Mouse (Mus musculus) kidney, embryonic 14.5 days (tissue): ENCODE measurements around the gene Gp2. TPM values are rescaled to one million over a fixed set of nuclear protein-coding genes. Genes with fewer than 3 reads are reported as not detected.

ENCODE experiments used
- ATAC-seq: fragments of 200-750 bp; cut with Nextera tagmentation; 2 replicates; pipeline ENCODE4 v1.8.0; 2017; ENCODE audit warnings: moderate number of reproducible peaks, mild to moderate bottlenecking, moderate TSS enrichment, moderate library complexity; ENCODE audit not compliant: low FRiP score, low TSS enrichment
- H3K27ac ChIP-seq: fragments of 300-500 bp; sonication (generic); 2 replicates; pipeline ENCODE4 v1.5.1; 2014; ENCODE audit warnings: low read depth, mild to moderate bottlenecking, low read length, moderate library complexity, mixed read lengths
- H3K27me3 ChIP-seq: fragments of 300-500 bp; sonication (generic); 2 replicates; pipeline ENCODE4 v1.6.1; 2014; ENCODE audit warnings: mild to moderate bottlenecking, low read length; ENCODE audit not compliant: control insufficient read depth, insufficient read depth
- H3K36me3 ChIP-seq: fragments of 300-500 bp; sonication (generic); 2 replicates; pipeline ENCODE4 v1.6.1; 2014; ENCODE audit warnings: low read length, mixed read lengths; ENCODE audit not compliant: control insufficient read depth, insufficient read depth
- H3K4me1 ChIP-seq: fragments of 300-500 bp; sonication (generic); 2 replicates; pipeline ENCODE4 v1.6.1; 2014; ENCODE audit warnings: low read length, mixed read lengths; ENCODE audit not compliant: control insufficient read depth, insufficient read depth
- H3K4me2 ChIP-seq: fragments of 300-500 bp; sonication (generic); replicated peaks from 2 replicates; pipeline ENCODE4 v1.6.1; 2014; ENCODE audit warnings: low read depth, mild to moderate bottlenecking, low read length
- H3K4me3 ChIP-seq: fragments of 300-500 bp; sonication (generic); 2 replicates; pipeline ENCODE4 v1.5.1; 2014; ENCODE audit warnings: mild to moderate bottlenecking, low read length
- H3K9ac ChIP-seq: fragments of 300-500 bp; sonication (generic); 2 replicates; pipeline ENCODE4 v1.6.1; 2014; ENCODE audit warnings: low read depth, mild to moderate bottlenecking, low read length, moderate library complexity
- H3K9me3 ChIP-seq: fragments of 300-500 bp; sonication (generic); 2 replicates; pipeline ENCODE4 v1.6.1; 2016; ENCODE audit warnings: low read length; ENCODE audit not compliant: control insufficient read depth
- WGBS: fragments of 180-500 bp; shearing (Covaris S2); extraction: QIAGEN DNeasy Blood & Tissue Kit; methylation state at CpG from one replicate; pipeline ENCODE4 v1.1.7; 2014; 5-methylcytosine and 5-hydroxymethylcytosine counted together
- polyA plus RNA-seq: library from polyadenylated mRNA; unstranded; fragments of >200 nt; fragmentation: Nextera tagmentation; extraction: Ambion mirVana; gene quantifications from 2 replicates; pipeline ENCODE4 v1.2.1, GENCODE M21; 2014

The Gp2 gene
- polyA plus RNA-seq, 1 experiment from 2014 or later: not detected

DNA sequence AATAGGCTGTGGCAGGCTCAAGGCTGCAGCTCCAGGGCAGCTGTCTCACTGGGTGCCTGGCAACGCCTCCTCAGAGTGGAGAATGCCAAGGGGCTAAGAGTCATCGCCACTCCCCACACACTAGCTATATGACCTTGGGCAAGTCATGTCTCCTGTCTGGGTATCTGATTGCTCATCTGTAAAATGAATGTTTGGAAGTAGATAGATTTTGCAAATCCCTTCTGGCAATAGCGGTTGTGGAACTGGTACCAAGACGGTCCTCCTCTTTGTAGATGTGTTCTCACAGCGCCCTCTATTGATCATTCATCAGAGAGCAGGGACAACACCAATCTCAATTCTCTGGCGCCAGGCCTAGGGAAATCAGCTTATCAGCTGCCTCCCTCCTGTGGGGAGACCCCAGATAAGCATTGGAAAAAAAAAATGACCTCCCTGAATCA is 31.9 kb downstream of the Gp2 start:
- Histone ChIP-seq H3K9me3 (no peaks in the 10 kb centered on the region), H3K27ac (no peak overlapping the region), H3K4me3 (no peak overlapping the region), H3K4me2 (no peak overlapping the region), H3K27me3 (no peaks in the 10 kb centered on the region), H3K4me1 (no peaks in the 10 kb centered on the region), H3K9ac (no peak overlapping the region), H3K36me3 (no peaks in the 10 kb centered on the region)
- no peak for ATAC-seq
- 15% methylated on average over 6 of the region's 6 CpGs for WGBS

DNA sequence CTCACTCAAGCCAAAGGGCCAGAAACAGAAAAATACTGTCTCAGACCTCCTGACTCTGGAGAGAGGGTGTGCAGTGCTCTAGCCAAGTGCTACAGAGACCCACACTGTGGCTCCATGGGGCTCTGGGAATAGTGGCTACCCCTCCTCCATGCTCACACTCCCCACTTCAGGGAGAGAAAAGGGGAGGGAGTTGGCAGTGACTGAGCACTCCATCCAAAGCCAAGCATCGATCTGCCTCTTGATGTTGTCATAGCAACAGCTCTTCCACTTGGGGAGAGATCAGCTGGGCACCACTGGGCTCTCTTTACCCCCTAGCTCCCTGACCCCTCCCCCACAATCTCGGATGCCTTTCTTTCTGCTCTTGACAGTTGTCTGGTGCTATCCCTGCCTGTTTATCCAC is 38.4 kb downstream of the Gp2 start:
- H3K9me3 ChIP-seq: no peaks in the 10 kb centered on the region

DNA sequence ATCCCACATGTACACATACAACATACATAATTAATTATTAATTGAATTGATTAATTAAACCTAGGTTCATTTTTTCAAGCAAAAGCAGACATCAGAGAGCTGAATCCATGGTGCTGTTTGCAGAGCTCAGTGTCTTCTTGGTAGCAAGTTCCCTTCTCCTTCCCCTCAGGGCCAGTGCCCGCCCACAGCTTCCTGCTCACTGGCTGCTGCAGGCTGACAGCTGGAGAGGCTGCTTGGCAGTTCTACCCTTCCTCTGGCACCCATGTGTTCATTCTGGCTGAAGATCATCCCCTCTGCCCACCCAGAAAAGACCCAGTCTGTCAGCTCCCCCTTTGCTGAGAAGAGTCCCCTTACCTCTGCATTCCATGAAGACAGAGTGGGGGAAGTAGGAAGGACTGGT is 40.6 kb downstream of the Gp2 start:
- Histone ChIP-seq H3K9ac (no peak overlapping the region), H3K36me3 (no peaks in the 10 kb centered on the region), H3K4me3 (no peak overlapping the region), H3K9me3 (no peaks in the 10 kb centered on the region), H3K4me2 (no peak overlapping the region), H3K27me3 (no peaks in the 10 kb centered on the region; the same call in 1 of the 2 replicates), H3K4me1 (no peaks in the 10 kb centered on the region), H3K27ac (no peak overlapping the region)
- no peak for ATAC-seq
- 68% methylated on average over 1 of the region's 1 CpGs for WGBS

More for the DNA sequence above, 38.4 kb downstream of the Gp2 start:
- no peak for ATAC-seq
- Histone ChIP-seq H3K9ac (no peak overlapping the region), H3K4me1 (no peaks in the 10 kb centered on the region), H3K4me3 (no peak overlapping the region), H3K27me3 (no peaks in the 10 kb centered on the region; the same call in 1 of the 2 replicates), H3K27ac (no peak overlapping the region), H3K36me3 (no peaks in the 10 kb centered on the region), H3K4me2 (no peak overlapping the region)
- 8% methylated on average over 2 of the region's 2 CpGs for WGBS

DNA sequence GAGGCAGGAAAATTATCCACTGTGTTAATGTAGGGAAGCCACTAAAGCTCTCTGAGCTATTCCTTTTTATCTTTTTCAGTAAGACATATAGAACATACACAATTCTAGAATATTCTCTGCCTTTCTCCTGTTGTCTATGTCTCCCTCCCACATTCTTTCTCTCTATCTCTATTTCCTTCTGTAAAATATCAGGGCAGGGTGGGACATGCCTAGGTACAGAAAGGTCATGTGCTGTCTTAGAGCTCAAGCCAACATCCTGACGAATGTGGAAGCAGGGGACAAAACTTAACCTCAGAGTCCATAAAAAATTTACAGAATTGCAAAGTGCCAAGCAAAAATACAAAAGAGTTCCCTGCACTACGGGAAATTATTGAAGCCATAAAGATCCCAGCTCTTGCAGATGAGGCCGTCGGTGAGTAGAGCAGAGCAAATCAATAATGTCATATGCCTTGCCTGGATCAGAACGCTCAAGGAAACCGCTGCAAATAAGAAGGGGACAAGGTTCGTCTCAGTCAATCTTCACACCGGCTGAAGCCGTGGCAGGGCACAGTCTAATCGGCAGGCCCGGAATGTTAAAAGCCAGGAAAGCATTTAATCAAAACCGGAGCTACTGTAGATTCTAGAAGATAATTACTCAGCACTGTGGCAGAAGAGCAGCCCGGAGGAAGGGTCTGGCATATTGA is 64.9 kb downstream of the Gp2 start:
- no peak overlapping the region for H3K9ac ChIP-seq
- no peak for ATAC-seq
- no peaks in the 10 kb centered on the region for H3K9me3 ChIP-seq
- H3K4me2 ChIP-seq: no peak overlapping the region
- H3K27ac ChIP-seq: no peak overlapping the region
- no peaks in the 10 kb centered on the region for H3K27me3 ChIP-seq
- H3K4me1 ChIP-seq: no peaks in the 10 kb centered on the region
- no peak overlapping the region for H3K4me3 ChIP-seq
- H3K36me3 ChIP-seq: no peaks in the 10 kb centered on the region
- WGBS: 74% methylated on average over 13 of the region's 13 CpGs

Other genes starting within 250 kb of the Gp2 start
- gene Umod, start 20.0 kb upstream of the Gp2 start, polyA plus RNA-seq: 1.2 and 1.7 TPM in 2 replicates
- gene Acsm5, start 60.2 kb upstream of the Gp2 start, polyA plus RNA-seq: 0.11 and 0.19 TPM in 2 replicates
- gene Pdilt, start 64.2 kb upstream of the Gp2 start, polyA plus RNA-seq: not detected in 2 replicates
- gene Acsm2, start 95.1 kb upstream of the Gp2 start, polyA plus RNA-seq: 4.6 and 10.4 TPM in 2 replicates
- 0.14 and 0.35 TPM in 2 replicates for gene Acsm1, start 147.7 kb upstream of the Gp2 start, polyA plus RNA-seq
- not detected in 2 replicates for gene Acsm4, start 230.7 kb upstream of the Gp2 start, polyA plus RNA-seq